Mouse (Mus musculus): Measurements from ENCODE around the gene Slc37a2.

Gene Slc37a2

GRCm38 (mm10) chr9:37220755-37221154, 34.8 kb downstream of the Slc37a2 start:
- no peak for DNase-seq (ENCODE audit: low spot score in 2 of 2)

GRCm38 (mm10) chr9:37214327-37215060, 41.0 kb downstream of the Slc37a2 start:
- no peak for DNase-seq (ENCODE audit: low spot score in 2 of 2)

- no peak for DNase-seq (ENCODE audit: low spot score in 2 of 2)
These were observed 42.3 kb downstream of the Slc37a2 start for GRCm38 (mm10) chr9:37213060-37213738.

- peak; percentile 86 for DNase-seq (ENCODE audit: low spot score in 2 of 2)
These were observed 47.6 kb downstream of the Slc37a2 start, which contains the start of gene Tmem218 for GRCm38 (mm10) chr9:37207929-37208411. Tmem218 (plus strand) TSS chr9:37208223.

GRCm38 (mm10) chr9:37203884-37204283, 51.7 kb downstream of the Slc37a2 start:
- no peak for DNase-seq (ENCODE audit: low spot score in 2 of 2)

- no peak for DNase-seq (ENCODE audit: low spot score in 2 of 2)
These were observed 55.1 kb downstream of the Slc37a2 start for GRCm38 (mm10) chr9:37200414-37200813.

GRCm38 (mm10) chr9:37197067-37197466, 58.5 kb downstream of the Slc37a2 start:
- DNase-seq (ENCODE audit: low spot score in 2 of 2): no peak

GRCm38 (mm10) chr9:37188024-37188423, 67.5 kb downstream of the Slc37a2 start:
- DNase-seq (ENCODE audit: low spot score in 2 of 2): no peak

- no peak for DNase-seq (ENCODE audit: low spot score in 2 of 2)
These were observed 68.1 kb downstream of the Slc37a2 start for GRCm38 (mm10) chr9:37187407-37187806.

GRCm38 (mm10) chr9:37183176-37183575, 72.4 kb downstream of the Slc37a2 start:
- no peak for DNase-seq (ENCODE audit: low spot score in 2 of 2)

- DNase-seq (ENCODE audit: low spot score in 2 of 2): no peak
These were observed 73.9 kb downstream of the Slc37a2 start for GRCm38 (mm10) chr9:37181596-37181995.

- no peak for DNase-seq (ENCODE audit: low spot score in 2 of 2)
These were observed 75.9 kb downstream of the Slc37a2 start for GRCm38 (mm10) chr9:37179596-37179995.

- no peak for DNase-seq (ENCODE audit: low spot score in 2 of 2)
These were observed 76.6 kb downstream of the Slc37a2 start for GRCm38 (mm10) chr9:37178911-37179310.

Measured in urinary bladder, postnatal 4 days (tissue).